17 mouse cellular contexts compared by ENCODE assay signal in the genomic region with DNA sequence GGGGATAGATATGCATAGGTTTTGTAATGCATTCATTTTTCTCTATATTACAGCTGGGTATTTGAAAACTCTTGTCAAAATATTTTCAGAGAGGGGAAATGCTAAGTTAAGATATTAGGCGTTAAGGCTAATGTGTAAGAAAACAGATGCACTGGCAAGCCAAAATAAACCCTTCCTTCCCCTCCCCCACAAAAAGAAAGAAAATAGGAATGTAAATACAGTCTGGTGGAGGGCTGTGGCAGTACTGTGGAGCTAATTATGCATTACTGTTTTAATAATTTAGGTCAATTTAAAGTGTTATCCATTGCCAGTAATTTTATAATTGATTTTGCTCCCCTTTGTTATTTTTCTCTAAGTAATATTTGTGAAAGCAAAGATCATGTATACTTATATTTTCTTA. TPM values are rescaled to one million over a fixed set of nuclear protein-coding genes. Genes with fewer than 3 reads are reported as not detected.
"Had no signal": no experiment of that assay in that cellular context is flagged by ENCODE, and none has a peak within 500 bp of the region (broad histone marks: within the 10 kb centered on the region; RNA-seq: fewer than 3 reads in every experiment).

No protein-coding gene starts in this region.

- H3K9me3 ChIP-seq: midbrain, embryonic 10.5 days; midbrain, embryonic 12.5 days; neural tube, embryonic 12.5 days; stomach, embryonic 15.5 days had no signal

- H3K4me3 ChIP-seq: midbrain, embryonic 10.5 days; midbrain, embryonic 12.5 days; neural tube, embryonic 12.5 days; stomach, embryonic 15.5 days had no signal

- H3K36me3 ChIP-seq: midbrain, embryonic 10.5 days; midbrain, embryonic 12.5 days; neural tube, embryonic 12.5 days; stomach, embryonic 15.5 days had no signal

- ATAC-seq: midbrain, embryonic 16.5 days had no signal

- H3K4me1 ChIP-seq: midbrain, embryonic 10.5 days; midbrain, embryonic 12.5 days; neural tube, embryonic 12.5 days; stomach, embryonic 15.5 days had no signal

- H3K27ac ChIP-seq: midbrain, embryonic 10.5 days; midbrain, embryonic 12.5 days; neural tube, embryonic 12.5 days; stomach, embryonic 15.5 days; stomach, postnatal 0 days had no signal

- DNase-seq: lung, adult 18-20 months; lung, embryonic 14.5 days; lung, postnatal 10 days; lung, postnatal 4 days; midbrain, embryonic 14.5 days; right cerebral cortex, postnatal 14 days; thymus, adult 2 months; thymus, postnatal 25 days; thymus, postnatal 4 days had no signal

- H3K9ac ChIP-seq: lung, embryonic 14.5 days; midbrain, embryonic 12.5 days; neural tube, embryonic 12.5 days; stomach, embryonic 15.5 days had no signal

- H3K4me2 ChIP-seq: lung, embryonic 14.5 days; midbrain, embryonic 12.5 days; neural tube, embryonic 12.5 days; stomach, embryonic 15.5 days had no signal

- H3K27me3 ChIP-seq: midbrain, embryonic 12.5 days; neural tube, embryonic 12.5 days; stomach, embryonic 15.5 days had no signal

RNA-seq across cellular contexts. Expression of gene Rassf6, which starts 11.9 kb away (rescaled TPM):
- total RNA-seq: megakaryocyte, adult 5-6 weeks; megakaryocyte-erythroid progenitor cell, adult 5-6 weeks had no signal
- polyA plus RNA-seq: midbrain, embryonic 10.5 days had no signal
